Mouse (Mus musculus) stomach, postnatal 0 days (tissue): ENCODE data around the gene Hspa12a. TPM values are rescaled to one million over a fixed set of nuclear protein-coding genes. Genes with fewer than 3 reads are reported as not detected.

Experiments
- ATAC-seq: fragments of 200-750 bp; cut with Nextera tagmentation; 2 replicates; pipeline ENCODE4 v1.8.0; 2017; ENCODE audit not compliant: low FRiP score, low TSS enrichment
- DNase-seq: peaks from one replicate; pipeline ENCODE4 v3.0.0-alpha.2; 2016; ENCODE audit warnings: low spot score
- H3K27ac ChIP-seq: fragments of 300-500 bp; sonication (generic); replicated peaks from 2 replicates; pipeline ENCODE4 v1.5.1; 2014; ENCODE audit warnings: mild to moderate bottlenecking, control low read depth
- H3K27me3 ChIP-seq: fragments of 300-500 bp; sonication (generic); 2 replicates; pipeline ENCODE4 v1.6.1; 2014; ENCODE audit warnings: low read length; ENCODE audit not compliant: control insufficient read depth, insufficient read depth
- H3K36me3 ChIP-seq: fragments of 300-500 bp; sonication (generic); 2 replicates; pipeline ENCODE4 v1.6.1; 2014; ENCODE audit warnings: low read length, mixed read lengths; ENCODE audit not compliant: control insufficient read depth, insufficient read depth
- H3K4me1 ChIP-seq: fragments of 300-500 bp; sonication (generic); replicated peaks from 2 replicates; pipeline ENCODE4 v1.6.1; 2014; ENCODE audit warnings: antibody characterized with exemption; ENCODE audit not compliant: control insufficient read depth, insufficient read depth
- H3K4me2 ChIP-seq: fragments of 300-500 bp; sonication (generic); replicated peaks from 2 replicates; pipeline ENCODE4 v1.6.1; 2014; ENCODE audit warnings: low read depth, mild to moderate bottlenecking, control low read depth, moderate library complexity
- H3K4me3 ChIP-seq: fragments of 300-500 bp; sonication (generic); 2 replicates; pipeline ENCODE4 v1.5.1; 2014; ENCODE audit warnings: low read depth, low read length, control low read depth
- H3K9ac ChIP-seq: fragments of 300-500 bp; sonication (generic); 2 replicates; pipeline ENCODE4 v1.6.1; 2014; ENCODE audit warnings: mild to moderate bottlenecking, low read length, control low read depth, mixed read lengths
- H3K9me3 ChIP-seq: fragments of 300-500 bp; sonication (generic); 2 replicates; pipeline ENCODE4 v1.6.1; 2016; ENCODE audit warnings: low read length; ENCODE audit not compliant: control insufficient read depth
- CTCF ChIP-seq: IDR thresholded peaks from 2 replicates; pipeline ENCODE4 v1.5.1; 2016; ENCODE audit warnings: antibody characterized with exemption, low read depth, mild to moderate bottlenecking, moderate library complexity
- EP300 ChIP-seq: optimal IDR thresholded peaks from 2 replicates; pipeline ENCODE3; 2016; ENCODE audit warnings: antibody characterized with exemption
- WGBS: fragments of 180-500 bp; shearing (Covaris S2); extraction: QIAGEN DNeasy Blood & Tissue Kit; methylation state at CpG from one replicate; pipeline ENCODE4 v1.1.7; 2014; 5-methylcytosine and 5-hydroxymethylcytosine counted together
- polyA plus RNA-seq: library from polyadenylated mRNA; unstranded; fragments of >200 nt; fragmentation: Nextera tagmentation; extraction: Ambion mirVana; gene quantifications from 2 replicates; pipeline ENCODE4 v1.2.1, GENCODE M21; 2015

Hspa12a gene
- polyA plus RNA-seq, 1 experiment from 2014 or later, result 2.5 TPM

- Histone ChIP-seq H3K4me1 (no peaks in the 10 kb centered on the region), H3K27ac (no peak overlapping the region), H3K36me3 (no peaks in the 10 kb centered on the region), H3K4me3 (no peak overlapping the region), H3K27me3 (no peaks in the 10 kb centered on the region), H3K4me2 (no peak overlapping the region), H3K9ac (no peak overlapping the region), H3K9me3 (no peaks in the 10 kb centered on the region)
- TF ChIP-seq EP300 (no peak), CTCF (no peak)
- DNase-seq (no peak), ATAC-seq (no peak)
- WGBS, result 77% methylated on average over 11 of the region's 11 CpGs
Measured at GRCm38 (mm10) chr19:58975216-58975863, 31.9 kb upstream of the Hspa12a start.

GRCm38 (mm10) chr19:58974126-58974525 is 30.7 kb upstream of the Hspa12a start:
- TF ChIP-seq EP300 (no peak), CTCF (no peak)
- Histone ChIP-seq H3K27ac (no peak overlapping the region), H3K4me2 (no peak overlapping the region), H3K9ac (no peak overlapping the region), H3K9me3 (no peaks in the 10 kb centered on the region), H3K27me3 (no peaks in the 10 kb centered on the region), H3K4me3 (no peak overlapping the region), H3K36me3 (no peaks in the 10 kb centered on the region), H3K4me1 (no peaks in the 10 kb centered on the region)
- ATAC-seq (no peak), DNase-seq (no peak)
- 89% methylated on average over 8 of the region's 8 CpGs for WGBS

- Histone ChIP-seq H3K9ac (no peak overlapping the region), H3K4me2 (no peak overlapping the region; the same call in 1 of the 2 replicates), H3K4me1 (no peaks in the 10 kb centered on the region), H3K36me3 (no peaks in the 10 kb centered on the region), H3K27me3 (no peaks in the 10 kb centered on the region), H3K4me3 (no peak overlapping the region), H3K27ac (no peak overlapping the region), H3K9me3 (no peaks in the 10 kb centered on the region)
- no peak for TF ChIP-seq CTCF
- no peak for TF ChIP-seq EP300
- DNase-seq, result no peak
- ATAC-seq, result no peak
- 46% methylated on average over 13 of the region's 13 CpGs for WGBS
Measured at GRCm38 (mm10) chr19:58970826-58971225, 27.4 kb upstream of the Hspa12a start.

GRCm38 (mm10) chr19:58968731-58969506 is 25.5 kb upstream of the Hspa12a start:
- WGBS, result 18% methylated on average over 15 of the region's 15 CpGs
- Histone ChIP-seq H3K4me2 (no peak overlapping the region), H3K4me1 (no peaks in the 10 kb centered on the region), H3K9ac (no peak overlapping the region), H3K27me3 (no peaks in the 10 kb centered on the region), H3K27ac (no peak overlapping the region), H3K4me3 (no peak overlapping the region), H3K36me3 (no peaks in the 10 kb centered on the region), H3K9me3 (no peaks in the 10 kb centered on the region)
- DNase-seq (no peak), ATAC-seq (no peak)
- no peak for TF ChIP-seq CTCF
- no peak for TF ChIP-seq EP300

GRCm38 (mm10) chr19:58963011-58963410 is 19.6 kb upstream of the Hspa12a start:
- H3K9me3 ChIP-seq, result no peaks in the 10 kb centered on the region
- H3K27ac ChIP-seq, result no peak overlapping the region
- H3K4me3 ChIP-seq, result no peak overlapping the region
- H3K4me1 ChIP-seq, result no peaks in the 10 kb centered on the region
- H3K4me2 ChIP-seq, result no peak overlapping the region
- no peak for DNase-seq
- H3K27me3 ChIP-seq, result no peaks in the 10 kb centered on the region
- WGBS, result 61% methylated on average over 8 of the region's 8 CpGs
- no peak overlapping the region for H3K9ac ChIP-seq
- ATAC-seq, result no peak
- no peaks in the 10 kb centered on the region for H3K36me3 ChIP-seq
- no peak for TF ChIP-seq EP300
- TF ChIP-seq CTCF, result no peak

- Histone ChIP-seq H3K27ac (no peak overlapping the region), H3K9ac (no peak overlapping the region), H3K4me3 (no peak overlapping the region), H3K4me2 (no peak overlapping the region), H3K27me3 (no peaks in the 10 kb centered on the region), H3K4me1 (no peaks in the 10 kb centered on the region), H3K36me3 (no peaks in the 10 kb centered on the region), H3K9me3 (no peaks in the 10 kb centered on the region)
- ATAC-seq (no peak), DNase-seq (no peak)
- TF ChIP-seq CTCF (no peak), EP300 (no peak)
- WGBS, result 85% methylated on average over 8 of the region's 8 CpGs
Measured at GRCm38 (mm10) chr19:58954779-58955178, 11.3 kb upstream of the Hspa12a start.
